Mouse (Mus musculus) myocyte (in vitro differentiated cells): ENCODE measurements around the gene Sptbn4. TPM values are rescaled to one million over a fixed set of nuclear protein-coding genes. Genes with fewer than 3 reads are reported as not detected.
A peak's percentile ranks its signal among the peaks of the same experiment; 100 is the strongest.

Source experiments
- H3K27me3 ChIP-seq: one replicate; pipeline ENCODE4 v1.6.1; 2011; ENCODE audit not compliant: control insufficient read depth, insufficient read depth, insufficient read length
- H3K36me3 ChIP-seq: one replicate; pipeline ENCODE4 v1.6.1; 2011; ENCODE audit not compliant: control insufficient read depth, insufficient read depth
- H3K4me2 ChIP-seq: one replicate; pipeline ENCODE4 v1.6.1; 2011; ENCODE audit warnings: low read depth, control low read depth
- H3K4me3 ChIP-seq: one replicate; pipeline ENCODE4 v1.5.1; 2011; ENCODE audit warnings: mild to moderate bottlenecking, control low read depth, moderate library complexity
- H3K79me2 ChIP-seq: one replicate; pipeline ENCODE4 v1.6.1; 2011; ENCODE audit not compliant: control insufficient read depth, insufficient read depth
- H3ac ChIP-seq: one replicate; pipeline ENCODE4 v1.6.1; 2011; ENCODE audit not compliant: control insufficient read depth, insufficient read length
- CEBPB ChIP-seq: IDR thresholded peaks from 2 replicates; pipeline ENCODE4 v1.6.1; 2011; ENCODE audit warnings: mild to moderate bottlenecking, moderate library complexity; ENCODE audit not compliant: poor library complexity, insufficient read depth, severe bottlenecking
- E2F4 ChIP-seq: IDR thresholded peaks from one replicate; pipeline ENCODE4 v1.6.1; 2011; ENCODE audit warnings: mild to moderate bottlenecking, control low read depth, moderate library complexity; ENCODE audit not compliant: insufficient read depth
- MAX ChIP-seq: IDR thresholded peaks from one replicate; pipeline ENCODE4 v1.6.1; 2011; ENCODE audit warnings: low read depth, mild to moderate bottlenecking, control low read depth
- MYOD1 ChIP-seq, 3 experiments: IDR thresholded peaks; one replicate each; pipeline ENCODE4 v1.6.1; 2011; ENCODE audit warnings: control low read depth in 2 of 3, low read depth in 2 of 3, mild to moderate bottlenecking in 2 of 3, moderate library complexity in 1 of 3; ENCODE audit not compliant: insufficient read length in 2 of 3, control insufficient read depth in 1 of 3
- MYOG ChIP-seq, 3 experiments: IDR thresholded peaks; one replicate each; pipeline ENCODE4 v1.6.1; 2011; ENCODE audit warnings: control low read depth in 2 of 3, low read depth in 2 of 3, mild to moderate bottlenecking in 2 of 3; ENCODE audit not compliant: insufficient read length in 2 of 3, control insufficient read depth in 1 of 3, insufficient read depth in 1 of 3
- POLR2A ChIP-seq: IDR thresholded peaks from one replicate; pipeline ENCODE4 v1.6.1; 2011; ENCODE audit warnings: low read depth, mild to moderate bottlenecking, control low read depth, moderate library complexity; ENCODE audit not compliant: insufficient read length
- POLR2AphosphoS2 ChIP-seq: IDR thresholded peaks from one replicate; pipeline ENCODE4 v1.6.1; 2011; ENCODE audit warnings: low read depth, control low read depth; ENCODE audit not compliant: insufficient read length
- REST ChIP-seq: IDR thresholded peaks from one replicate; pipeline ENCODE4 v1.6.1; 2011; ENCODE audit warnings: mild to moderate bottlenecking, control low read depth, moderate library complexity; ENCODE audit not compliant: insufficient read depth, insufficient read length
- SRF ChIP-seq: IDR thresholded peaks from one replicate; pipeline ENCODE4 v1.6.1; 2011; ENCODE audit warnings: low read depth; ENCODE audit not compliant: control insufficient read depth, insufficient read length
- TCF12 ChIP-seq: IDR thresholded peaks from one replicate; pipeline ENCODE4 v1.6.1; 2011; ENCODE audit warnings: mild to moderate bottlenecking, control low read depth; ENCODE audit not compliant: poor library complexity, insufficient read depth, severe bottlenecking
- TCF3 ChIP-seq: IDR thresholded peaks from one replicate; pipeline ENCODE4 v1.6.1; 2011; ENCODE audit warnings: low read depth, control low read depth; ENCODE audit not compliant: insufficient read length
- USF1 ChIP-seq: IDR thresholded peaks from one replicate; pipeline ENCODE4 v1.6.1; 2011; ENCODE audit warnings: low read depth, mild to moderate bottlenecking, control low read depth, moderate library complexity
- polyA plus RNA-seq: library from polyadenylated mRNA; unstranded; fragments of >200 nt; fragmentation: generic; extraction: Trizol; gene quantifications from one replicate; pipeline ENCODE4 v1.2.1, GENCODE M21; 2012; ENCODE audit warnings: missing spikeins

The Sptbn4 gene
- polyA plus RNA-seq, 1 experiment = 0.17 TPM

- Histone ChIP-seq H3K4me2 (peak overlapping the region; percentile 58), H3K79me2 (peaks cover 13% of the 10 kb centered on the region), H3K36me3 (peaks cover 9% of the 10 kb centered on the region), H3K27me3 (no peaks in the 10 kb centered on the region), H3K4me3 (peak overlapping the region; percentile 14), H3ac (no peak overlapping the region)
- no peak for TF ChIP-seq TCF3
- TF ChIP-seq USF1 = no peak
- no peak for TF ChIP-seq POLR2AphosphoS2
- TF ChIP-seq TCF12 = no peak
- no peak for TF ChIP-seq REST
- TF ChIP-seq MAX = no peak
- TF ChIP-seq SRF = no peak
- no peak for TF ChIP-seq CEBPB
- no peak for TF ChIP-seq MYOD1 (IDR thresholded peaks at IDR 0.05; ENCODE audit: control insufficient read depth in 1 of 3, insufficient read length in 2 of 3, low read depth in 2 of 3)
- no peak for TF ChIP-seq POLR2A
- TF ChIP-seq E2F4 = no peak
- TF ChIP-seq MYOG (IDR thresholded peaks at IDR 0.05; ENCODE audit: control insufficient read depth in 1 of 3, insufficient read depth in 1 of 3, insufficient read length in 2 of 3, low read depth in 2 of 3) = no peak
Observed at GRCm38 (mm10) chr7:27480927-27481626, 33.6 kb upstream of the Sptbn4 start.

DNA sequence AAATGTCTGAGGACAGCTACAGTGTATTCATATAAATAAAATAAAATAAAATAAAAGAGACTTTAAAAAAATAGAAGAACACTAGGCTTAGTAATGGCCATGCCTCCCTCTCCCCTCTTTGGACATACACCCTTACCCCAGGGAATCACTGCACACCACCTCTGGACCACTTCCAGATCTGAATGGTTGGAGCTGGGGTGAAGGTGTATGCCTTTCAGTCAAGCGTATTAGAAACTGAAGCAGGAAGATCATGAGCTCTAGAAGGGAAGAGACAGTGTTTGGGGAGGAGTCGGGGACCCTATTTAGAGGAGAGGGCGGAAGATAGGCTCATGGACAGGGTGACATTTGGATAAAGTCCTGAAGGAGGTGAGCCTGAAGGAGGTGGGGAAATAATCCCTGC lies 33.0 kb upstream of the Sptbn4 start:
- Histone ChIP-seq H3K4me2 (peak overlapping the region; percentile 58), H3K79me2 (peaks cover 19% of the 10 kb centered on the region), H3K4me3 (no peak overlapping the region), H3K36me3 (peaks cover 9% of the 10 kb centered on the region), H3ac (no peak overlapping the region), H3K27me3 (no peaks in the 10 kb centered on the region)
- TF ChIP-seq POLR2AphosphoS2 = no peak
- TF ChIP-seq TCF12 = no peak

- no peak overlapping the region for H3K4me3 ChIP-seq
- no peak overlapping the region for H3ac ChIP-seq
Observed at GRCm38 (mm10) chr7:27479750-27480149, 32.3 kb upstream of the Sptbn4 start.

DNA sequence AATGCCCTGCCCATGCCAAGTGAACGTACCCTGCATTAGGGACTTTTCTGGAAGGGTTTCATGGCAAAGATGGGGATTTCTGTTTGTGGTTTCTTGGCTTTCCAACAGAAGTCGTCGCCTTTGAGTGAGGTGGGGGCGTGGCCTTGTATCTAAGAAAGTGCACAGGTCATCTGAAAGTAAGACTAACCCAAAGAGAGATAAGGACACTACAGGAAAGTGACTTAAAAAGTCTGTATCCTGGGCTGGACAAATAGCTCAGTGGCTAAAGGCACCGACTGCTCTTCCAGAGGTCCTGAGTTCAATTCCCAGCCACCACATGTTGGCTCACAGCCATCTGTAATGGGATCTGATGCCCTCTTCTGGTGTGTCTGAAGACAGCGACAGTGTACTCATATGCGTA lies 31.1 kb upstream of the Sptbn4 start:
- Histone ChIP-seq H3K4me3 (no peak overlapping the region), H3K27me3 (no peaks in the 10 kb centered on the region), H3K79me2 (peaks cover 26% of the 10 kb centered on the region), H3ac (no peak overlapping the region), H3K36me3 (peaks cover 9% of the 10 kb centered on the region), H3K4me2 (no peak overlapping the region)
- TF ChIP-seq POLR2AphosphoS2 (no peak), SRF (no peak), REST (no peak), TCF3 (no peak), E2F4 (no peak), USF1 (no peak), MYOG (IDR thresholded peaks at IDR 0.05; ENCODE audit: control insufficient read depth in 1 of 3, insufficient read depth in 1 of 3, insufficient read length in 2 of 3, low read depth in 2 of 3) (no peak), MYOD1 (IDR thresholded peaks at IDR 0.05; ENCODE audit: control insufficient read depth in 1 of 3, insufficient read length in 2 of 3, low read depth in 2 of 3) (no peak)

More at GRCm38 (mm10) chr7:27479750-27480149, 32.3 kb upstream of the Sptbn4 start:
- Histone ChIP-seq H3K36me3 (peaks cover 9% of the 10 kb centered on the region), H3K27me3 (no peaks in the 10 kb centered on the region), H3K79me2 (peaks cover 26% of the 10 kb centered on the region), H3K4me2 (no peak overlapping the region)
- no peak for TF ChIP-seq REST

DNA sequence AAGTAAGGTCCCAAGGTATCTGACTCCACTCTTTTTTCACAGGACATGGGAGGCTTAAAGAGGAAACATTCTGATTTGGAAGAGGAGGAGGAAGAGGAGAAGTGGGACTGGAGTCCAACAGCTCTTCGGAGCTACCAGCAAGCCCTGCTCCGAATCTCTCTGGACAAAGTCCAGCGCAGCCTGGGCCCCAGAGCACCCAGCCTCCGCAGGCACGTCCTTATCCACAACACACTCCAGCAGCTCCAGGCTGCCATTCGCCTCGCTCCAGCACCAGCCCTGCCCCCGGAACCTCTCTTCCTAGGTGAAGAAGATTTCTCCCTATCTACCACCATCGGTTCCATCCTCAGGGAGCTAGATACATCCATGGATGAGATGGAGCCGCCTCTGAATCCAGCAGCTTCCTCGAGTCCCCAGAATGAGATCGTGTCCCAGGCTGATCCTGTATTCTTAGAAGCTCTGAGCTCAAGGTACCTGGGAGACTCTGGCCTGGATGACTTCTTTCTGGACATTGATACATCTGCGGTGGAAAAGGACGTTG lies 28.7 kb upstream of the Sptbn4 start:
- no peak overlapping the region for H3K4me2 ChIP-seq
- no peaks in the 10 kb centered on the region for H3K27me3 ChIP-seq
- H3K79me2 ChIP-seq = peaks cover 26% of the 10 kb centered on the region
- H3ac ChIP-seq = no peak overlapping the region
- no peak overlapping the region for H3K4me3 ChIP-seq
- TF ChIP-seq POLR2AphosphoS2 (no peak), POLR2A (no peak), MYOD1 (IDR thresholded peaks at IDR 0.05; ENCODE audit: control insufficient read depth in 1 of 3, insufficient read length in 2 of 3, low read depth in 2 of 3) (no peak), TCF12 (no peak), TCF3 (no peak), REST (no peak), MYOG (IDR thresholded peaks at IDR 0.05; ENCODE audit: control insufficient read depth in 1 of 3, insufficient read depth in 1 of 3, insufficient read length in 2 of 3, low read depth in 2 of 3) (no peak), MAX (no peak), CEBPB (no peak), SRF (no peak)
- H3K36me3 ChIP-seq = peaks cover 9% of the 10 kb centered on the region
